Mouse (Mus musculus) ES-Bruce4 (cell line): ENCODE data around the gene Lce1d.

Experiments used
- CTCF ChIP-seq: IDR thresholded peaks from one replicate; pipeline ENCODE4 v1.8.1; 2011; ENCODE audit warnings: low read depth, low read length
- EP300 ChIP-seq: IDR thresholded peaks from 2 replicates; pipeline ENCODE4 v1.6.1; 2011; ENCODE audit warnings: low read depth, low read length; ENCODE audit not compliant: insufficient read depth
- POLR2A ChIP-seq: IDR thresholded peaks from one replicate; pipeline ENCODE4 v1.8.1; 2011; ENCODE audit warnings: low read length; ENCODE audit not compliant: insufficient read depth

DNA sequence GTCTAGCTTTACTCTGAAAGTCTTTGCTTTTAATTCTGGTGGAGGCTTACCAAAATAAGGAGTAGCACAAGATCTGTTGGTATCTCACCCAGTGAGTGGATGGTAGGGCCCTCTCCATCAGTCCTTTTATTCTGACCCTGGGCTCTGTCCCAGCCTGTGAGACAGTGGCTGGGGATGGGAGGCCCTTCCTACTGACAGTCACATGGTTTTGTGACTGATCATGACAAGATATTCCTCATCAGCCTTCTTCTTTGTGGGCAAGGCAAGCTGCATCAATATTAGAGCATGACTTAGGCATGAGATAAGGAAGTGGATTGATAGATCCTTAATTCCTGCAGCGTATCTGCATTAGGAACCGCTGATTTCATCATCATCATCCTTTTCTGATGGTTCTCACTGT, 22.0 kb upstream of the Lce1d start, which contains the start of gene Lce1e:
- no peak for TF ChIP-seq CTCF
- TF ChIP-seq EP300, result no peak
- TF ChIP-seq POLR2A, result no peak
